Mouse (Mus musculus) liver, embryonic 14.5 days (tissue): ENCODE data around the gene Mapk7. TPM values are rescaled to one million over a fixed set of nuclear protein-coding genes. Genes with fewer than 3 reads are reported as not detected.

ENCODE experiments used
- ATAC-seq: fragments of 200-750 bp; cut with Nextera tagmentation; 2 replicates; pipeline ENCODE4 v1.8.0; 2017; ENCODE audit warnings: moderate number of reproducible peaks, mild to moderate bottlenecking, moderate library complexity; ENCODE audit not compliant: insufficient read depth
- DNase-seq, 3 experiments: peaks; one replicate each; pipeline ENCODE4 v3.0.0-alpha.2; 2012 to 2013; ENCODE audit warnings: low read depth in 3 of 3, low spot score in 3 of 3
- H3K27ac ChIP-seq: fragments of 300-500 bp; sonication (generic); 2 replicates; pipeline ENCODE4 v1.5.1; 2014; ENCODE audit warnings: moderate library complexity, mild to moderate bottlenecking, control low read depth, inconsistent platforms
- H3K27me3 ChIP-seq: fragments of 300-500 bp; sonication (generic); 2 replicates; pipeline ENCODE4 v1.6.1; 2014; ENCODE audit warnings: mild to moderate bottlenecking, low read length, moderate library complexity; ENCODE audit not compliant: control insufficient read depth, insufficient read depth
- H3K36me3 ChIP-seq: fragments of 300-500 bp; sonication (generic); replicated peaks from 2 replicates; pipeline ENCODE4 v1.6.1; 2014; ENCODE audit warnings: low read depth; ENCODE audit not compliant: control insufficient read depth, insufficient read depth
- H3K4me1 ChIP-seq, 2 experiments: fragments of 200-500 bp in 1 of 2; fragments of 300-500 bp in 1 of 2; sonication (generic) in 1 of 2; replicated peaks; 2 replicates each; pipeline ENCODE4 v1.6.1; 2012 to 2014; ENCODE audit warnings: antibody characterized with exemption in 1 of 2, inconsistent platforms in 1 of 2, low read length in 1 of 2; ENCODE audit not compliant: control insufficient read depth in 2 of 2, insufficient read depth in 2 of 2
- H3K4me2 ChIP-seq: fragments of 300-500 bp; sonication (generic); 2 replicates; pipeline ENCODE4 v1.6.1; 2014; ENCODE audit warnings: low read depth, mild to moderate bottlenecking, control low read depth, moderate library complexity
- H3K4me3 ChIP-seq, 2 experiments: fragments of 200-500 bp in 1 of 2; fragments of 300-500 bp in 1 of 2; sonication (generic) in 1 of 2; 2 replicates each; pipeline ENCODE4 v1.5.1; 2012 to 2014; ENCODE audit warnings: low read depth in 2 of 2, low read length in 2 of 2, mild to moderate bottlenecking in 2 of 2, control low read depth in 1 of 2, inconsistent platforms in 1 of 2, moderate library complexity in 1 of 2; ENCODE audit not compliant: insufficient read depth in 1 of 2
- H3K9ac ChIP-seq: fragments of 300-500 bp; sonication (generic); replicated peaks from 2 replicates; pipeline ENCODE4 v1.6.1; 2014; ENCODE audit warnings: mild to moderate bottlenecking, control low read depth, moderate library complexity
- H3K9me3 ChIP-seq: fragments of 300-500 bp; sonication (generic); 2 replicates; pipeline ENCODE4 v1.6.1; 2016; ENCODE audit warnings: low read length, mixed read lengths; ENCODE audit not compliant: control insufficient read depth
- CTCF ChIP-seq: IDR thresholded peaks from 2 replicates; pipeline ENCODE4 v1.5.1; 2016; ENCODE audit warnings: antibody characterized with exemption, low read depth, control low read depth
- EP300 ChIP-seq: IDR thresholded peaks from 2 replicates; pipeline ENCODE4 v1.6.1; 2016; ENCODE audit warnings: antibody characterized with exemption, low read depth
- WGBS: fragments of 180-500 bp; shearing (Covaris S2); extraction: QIAGEN DNeasy Blood & Tissue Kit; methylation state at CpG from one replicate; pipeline ENCODE4 v1.1.7; 2014; ENCODE audit not compliant: insufficient replicate concordance; 5-methylcytosine and 5-hydroxymethylcytosine counted together
- polyA plus RNA-seq, 2 experiments: library from polyadenylated mRNA; depleted of rRNA in 1 of 2; stranded (reverse) in 1 of 2; unstranded in 1 of 2; fragments of >200 nt; fragmentation: Nextera tagmentation in 1 of 2; extraction: Ambion mirVana in 1 of 2; gene quantifications; 2 replicates each; pipeline versions ENCODE4 v1.2.1 to v1.2.3; 2012 to 2014

Mapk7 gene
- polyA plus RNA-seq, 2 experiments: 4.8 to 6.4 TPM

DNA sequence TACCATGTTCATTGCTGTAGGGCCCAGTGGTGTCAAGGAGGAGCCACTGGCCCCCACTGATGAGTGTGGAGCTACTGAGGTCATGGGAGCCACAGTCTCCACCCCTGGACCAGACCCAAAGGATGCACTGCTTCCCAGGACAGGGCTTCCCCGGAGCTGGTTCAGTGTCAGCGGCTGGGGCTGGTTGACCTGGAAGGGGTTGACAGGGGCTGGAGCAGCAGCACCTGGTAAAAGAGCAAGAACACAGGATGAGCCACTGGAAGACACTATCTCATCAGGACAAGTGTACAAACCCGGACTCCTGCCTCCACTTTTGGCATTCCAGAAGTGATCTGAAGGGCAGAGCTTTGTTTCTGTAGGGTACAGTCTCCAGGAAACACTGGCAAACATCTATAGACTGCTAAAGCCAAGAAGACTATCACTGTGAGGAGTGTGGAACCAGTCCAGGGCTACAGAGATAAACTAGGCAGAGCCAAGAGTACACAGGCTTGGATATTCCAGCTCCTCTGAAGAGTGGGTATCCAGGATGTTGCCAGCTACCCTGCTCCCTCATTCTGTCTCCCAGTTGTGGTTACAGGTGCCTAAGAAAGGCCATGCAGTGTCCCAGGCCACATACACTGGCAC lies 25.4 kb upstream of the Mapk7 start:
- TF ChIP-seq EP300 (no peak), CTCF (no peak)
- H3K4me2 ChIP-seq: no peak overlapping the region
- H3K9ac ChIP-seq: no peak overlapping the region
- ATAC-seq (no peak), DNase-seq (no peak)
- no peaks in the 10 kb centered on the region for H3K27me3 ChIP-seq
- H3K36me3 ChIP-seq: no peaks in the 10 kb centered on the region
- H3K4me1 ChIP-seq: no peaks in the 10 kb centered on the region
- H3K9me3 ChIP-seq: no peaks in the 10 kb centered on the region
- no peak overlapping the region for H3K4me3 ChIP-seq
- 66% methylated on average over 3 of the region's 3 CpGs for WGBS
- H3K27ac ChIP-seq: no peak overlapping the region

DNA sequence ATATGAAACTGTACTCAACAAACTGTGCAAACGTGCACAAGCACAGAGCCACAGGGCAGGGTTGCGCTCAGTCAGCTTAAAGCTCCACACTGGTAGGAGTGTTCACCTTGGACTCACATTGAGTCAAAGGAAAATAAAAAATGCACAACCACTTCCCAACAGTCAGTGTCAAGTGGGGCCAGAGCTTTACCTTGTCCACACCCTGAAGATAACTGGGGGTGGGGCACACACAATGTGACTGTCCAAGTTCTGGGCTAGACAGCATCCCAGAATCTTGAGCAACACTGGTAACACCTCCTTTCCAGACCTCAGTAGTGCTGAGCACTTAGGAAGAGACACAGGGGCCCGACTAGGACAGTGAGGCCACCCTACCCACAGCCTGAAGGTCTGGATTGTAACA lies 24.7 kb upstream of the Mapk7 start:
- 67% methylated on average over 3 of the region's 3 CpGs for WGBS
- no peak overlapping the region for H3K9ac ChIP-seq

DNA sequence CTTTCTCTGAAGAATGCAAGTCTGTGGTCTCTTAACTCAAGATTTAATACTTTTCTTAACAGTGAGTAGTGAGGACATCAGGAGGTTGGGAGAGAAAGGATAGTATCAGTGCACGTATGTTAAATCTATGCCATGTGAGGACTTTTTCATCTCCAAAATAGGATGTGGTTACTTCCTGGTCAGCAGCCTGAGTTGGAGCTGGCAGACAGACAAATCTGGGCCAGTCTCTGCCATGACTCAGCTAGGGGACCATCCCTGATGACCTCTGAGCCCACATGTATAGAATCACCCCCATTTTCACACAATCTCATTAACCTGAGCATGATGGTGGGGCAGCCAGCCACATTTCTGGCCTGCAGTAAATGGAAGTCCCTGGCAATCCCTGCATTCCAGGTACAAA lies 23.8 kb upstream of the Mapk7 start:
- WGBS: 50% methylated on average over 1 of the region's 1 CpGs
- H3K36me3 ChIP-seq: no peaks in the 10 kb centered on the region

More for the DNA sequence above, 24.7 kb upstream of the Mapk7 start:
- no peak for ATAC-seq
- Histone ChIP-seq H3K9me3 (no peaks in the 10 kb centered on the region), H3K36me3 (no peaks in the 10 kb centered on the region), H3K4me3 (no peak overlapping the region), H3K4me1 (no peaks in the 10 kb centered on the region), H3K4me2 (no peak overlapping the region), H3K27me3 (no peaks in the 10 kb centered on the region), H3K27ac (no peak overlapping the region)
- no peak for TF ChIP-seq EP300
- no peak for TF ChIP-seq CTCF
- DNase-seq: no peak

DNA sequence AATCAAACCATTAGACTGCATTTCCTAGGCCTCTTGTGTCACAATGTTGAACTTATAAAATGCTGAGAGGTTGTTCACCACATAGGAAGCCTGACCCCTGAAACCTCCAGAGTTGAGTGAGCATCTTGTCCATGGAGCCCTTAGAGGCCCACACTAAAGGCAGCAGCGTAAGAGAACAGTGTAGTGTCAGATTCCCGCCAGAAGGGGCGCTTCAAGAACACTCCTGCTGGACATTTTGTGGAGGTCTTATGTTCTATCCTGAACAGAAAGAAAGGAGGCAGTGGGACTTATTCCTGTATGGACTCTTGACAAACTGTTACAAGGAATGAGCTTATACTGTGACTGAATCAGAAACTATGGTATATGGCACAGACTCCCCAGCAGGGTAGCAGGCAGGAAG lies 20.7 kb upstream of the Mapk7 start:
- H3K4me1 ChIP-seq: no peaks in the 10 kb centered on the region
- H3K9me3 ChIP-seq: no peaks in the 10 kb centered on the region
- ATAC-seq: no peak
- TF ChIP-seq CTCF (peak; percentile 63), EP300 (no peak)
- H3K27me3 ChIP-seq: no peaks in the 10 kb centered on the region
- H3K36me3 ChIP-seq: no peaks in the 10 kb centered on the region
- H3K27ac ChIP-seq: no peak overlapping the region
- H3K4me3 ChIP-seq: no peak overlapping the region
- WGBS: 27% methylated on average over 3 of the region's 3 CpGs
- no peak overlapping the region for H3K9ac ChIP-seq
- no peak overlapping the region for H3K4me2 ChIP-seq
- DNase-seq: no peak

More for the DNA sequence above, 23.8 kb upstream of the Mapk7 start:
- Histone ChIP-seq H3K9me3 (no peaks in the 10 kb centered on the region), H3K4me3 (no peak overlapping the region), H3K4me2 (no peak overlapping the region), H3K27ac (no peak overlapping the region), H3K4me1 (no peaks in the 10 kb centered on the region), H3K9ac (no peak overlapping the region), H3K27me3 (no peaks in the 10 kb centered on the region)
- DNase-seq (no peak), ATAC-seq (no peak)
- TF ChIP-seq CTCF: no peak

DNA sequence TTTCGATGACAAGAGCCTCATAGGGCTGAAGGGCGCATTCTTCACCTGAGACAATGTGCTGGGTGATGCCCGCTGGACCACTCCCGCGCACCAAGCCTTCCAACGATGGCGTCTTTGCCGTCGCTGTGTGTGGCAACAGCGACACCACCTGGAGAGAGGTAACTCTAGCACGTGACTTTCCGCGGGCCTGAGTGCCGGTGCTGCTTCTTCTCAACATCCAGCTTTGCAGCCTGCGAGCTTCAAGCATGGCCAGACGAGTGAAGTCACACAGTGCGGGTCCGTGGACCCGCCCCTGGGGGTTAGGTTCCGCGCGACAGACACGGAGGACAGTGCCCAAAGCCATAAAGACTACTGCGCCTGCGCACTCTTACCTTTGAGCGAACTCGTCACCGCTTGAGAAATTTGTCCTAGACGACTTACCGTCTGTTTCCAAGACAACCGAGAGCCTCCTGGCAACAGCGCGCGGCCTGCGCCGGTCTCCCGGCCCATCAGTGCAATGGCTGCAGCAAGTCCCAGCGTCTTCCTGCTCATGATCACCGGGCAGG lies 10.6 kb upstream of the Mapk7 start, which contains the start of gene B9d1:
Gene B9d1 (plus strand): TSS at position 432 of the 545 bp plus-strand sequence.
- Histone ChIP-seq H3K9ac (peak within 1 kb of the TSS; percentile 68), H3K27me3 (no peaks in the 10 kb centered on the region), H3K4me3 (peak within 1 kb of the TSS; percentile 55 to 63), H3K4me1 (peaks cover 4 to 5% of the 10 kb centered on the region in 2 experiments; a peak in 3 of 4 replicates), H3K36me3 (no peaks in the 10 kb centered on the region), H3K4me2 (peak within 1 kb of the TSS; percentile 77), H3K27ac (no peak within 1 kb of the TSS), H3K9me3 (no peaks in the 10 kb centered on the region)
- TF ChIP-seq CTCF (peak; percentile 97), EP300 (no peak)
- under 1% methylated on average over 39 of the region's 39 CpGs for WGBS
- peak; percentile 86 to 88 (median 87) for DNase-seq
- ATAC-seq: peak; percentile 83
